Mouse (Mus musculus) spleen, adult 2 months (tissue): ENCODE results near the gene H2-Q10.

Source experiments
- CTCF ChIP-seq: fragments of 200-500 bp; IDR thresholded peaks from 2 replicates; pipeline ENCODE4 v1.5.1; 2011; ENCODE audit warnings: mild to moderate bottlenecking, inconsistent platforms; ENCODE audit not compliant: insufficient read depth, insufficient read length, insufficient replicate concordance; ENCODE audit errors: extremely low read depth
- POLR2A ChIP-seq: fragments of 200-500 bp; IDR thresholded peaks from 2 replicates; pipeline ENCODE4 v1.6.1; 2011; ENCODE audit warnings: low read depth, low read length, inconsistent platforms

DNA sequence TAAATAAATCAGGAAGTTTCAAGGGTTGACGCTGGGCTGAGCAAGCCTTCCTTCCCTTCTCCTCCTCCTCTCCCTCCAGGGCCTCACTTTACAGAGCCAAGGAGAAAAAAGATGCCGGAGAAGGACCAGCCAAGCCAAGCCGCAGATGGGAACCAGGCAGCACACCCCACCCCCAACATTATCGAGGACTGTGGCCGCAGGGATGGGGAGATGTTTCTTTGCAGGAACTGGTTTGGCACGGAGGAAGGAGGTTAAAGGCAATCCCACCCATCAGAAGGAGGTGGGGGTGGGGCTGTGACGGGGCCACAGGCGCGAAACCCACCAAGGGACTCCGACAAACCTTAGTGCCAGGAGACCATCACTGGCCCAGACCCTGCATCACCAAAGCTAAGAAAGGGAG is 16.8 kb downstream of the H2-Q10 start:
- no peak for TF ChIP-seq CTCF
- no peak for TF ChIP-seq POLR2A
